Mouse (Mus musculus): ENCODE data around the gene Rel.

- no peak for TF ChIP-seq CTCF (IDR thresholded peaks at IDR 0.05 in 2 of 3, conservative IDR thresholded peaks at IDR 0.05 in 1 of 3; ENCODE audit: control insufficient read depth in 1 of 3, insufficient read depth in 1 of 3, low read depth in 2 of 3, low read length in 3 of 3, poor library complexity in 1 of 3, severe bottlenecking in 1 of 3)
- TF ChIP-seq SIN3A (IDR thresholded peaks at IDR 0.05; ENCODE audit: low read length), result no peak
- no peak for TF ChIP-seq MAFK (IDR thresholded peaks at IDR 0.05; ENCODE audit: borderline replicate concordance, low read depth, low read length)
- no peak for TF ChIP-seq MAX (IDR thresholded peaks at IDR 0.05; ENCODE audit: low read length)
- no peak for TF ChIP-seq MXI1 (IDR thresholded peaks at IDR 0.05; ENCODE audit: low read depth, low read length)
- no peak for TF ChIP-seq HCFC1 (IDR thresholded peaks at IDR 0.05; ENCODE audit: low read depth, low read length)
- TF ChIP-seq RAD21 (IDR thresholded peaks at IDR 0.05; ENCODE audit: low read depth, low read length), result no peak
- no peak for TF ChIP-seq MAZ (IDR thresholded peaks at IDR 0.05; ENCODE audit: low read depth, low read length)
These were observed 44.3 kb downstream of the Rel start for GRCm38 (mm10) chr11:23726441-23726840.
